Mouse (Mus musculus) lung, postnatal 0 days (tissue): ENCODE measurements around the gene Kctd13. TPM values are rescaled to one million over a fixed set of nuclear protein-coding genes. Genes with fewer than 3 reads are reported as not detected.

Experiments
- ATAC-seq: fragments of 200-750 bp; cut with Nextera tagmentation; 2 replicates; pipeline ENCODE4 v1.8.0; 2017; ENCODE audit warnings: moderate library complexity
- DNase-seq: peaks from one replicate; pipeline ENCODE4 v3.0.0-alpha.2; 2016; ENCODE audit warnings: low spot score
- H3K27ac ChIP-seq: fragments of 300-500 bp; sonication (generic); 2 replicates; pipeline ENCODE4 v1.5.1; 2014; ENCODE audit warnings: antibody characterized with exemption, mild to moderate bottlenecking, low read length, mixed read lengths
- H3K27me3 ChIP-seq: fragments of 300-500 bp; sonication (generic); replicated peaks from 2 replicates; pipeline ENCODE4 v1.6.1; 2014; ENCODE audit warnings: low read length, mixed read lengths; ENCODE audit not compliant: insufficient read depth
- H3K36me3 ChIP-seq: fragments of 300-500 bp; sonication (generic); 2 replicates; pipeline ENCODE4 v1.6.1; 2014; ENCODE audit warnings: low read length, mixed read lengths; ENCODE audit not compliant: insufficient read depth
- H3K4me1 ChIP-seq: fragments of 300-500 bp; sonication (generic); 2 replicates; pipeline ENCODE4 v1.6.1; 2014; ENCODE audit warnings: antibody characterized with exemption, low read depth, low read length, mixed read lengths; ENCODE audit not compliant: insufficient read depth
- H3K4me2 ChIP-seq: fragments of 300-500 bp; sonication (generic); replicated peaks from 2 replicates; pipeline ENCODE4 v1.6.1; 2014; ENCODE audit warnings: low read depth, mild to moderate bottlenecking, low read length, moderate library complexity, mixed read lengths
- H3K4me3 ChIP-seq: fragments of 300-500 bp; sonication (generic); 2 replicates; pipeline ENCODE4 v1.5.1; 2014; ENCODE audit warnings: low read depth, low read length
- H3K9ac ChIP-seq: fragments of 300-500 bp; sonication (generic); replicated peaks from 2 replicates; pipeline ENCODE4 v1.6.1; 2014; ENCODE audit warnings: low read depth, mild to moderate bottlenecking
- H3K9me3 ChIP-seq: fragments of 300-500 bp; sonication (generic); 2 replicates; pipeline ENCODE4 v1.6.1; 2016; ENCODE audit warnings: low read length, mixed read lengths
- CTCF ChIP-seq: IDR thresholded peaks from 2 replicates; pipeline ENCODE4 v1.5.1; 2016; ENCODE audit warnings: antibody characterized with exemption, mild to moderate bottlenecking
- EP300 ChIP-seq: IDR thresholded peaks from 2 replicates; pipeline ENCODE4 v1.6.1; 2016; ENCODE audit warnings: antibody characterized with exemption, mild to moderate bottlenecking, control low read depth
- WGBS: fragments of 180-500 bp; shearing (Covaris S2); extraction: QIAGEN DNeasy Blood & Tissue Kit; methylation state at CpG from one replicate; pipeline ENCODE4 v1.1.7; 2014; 5-methylcytosine and 5-hydroxymethylcytosine counted together
- polyA plus RNA-seq: library from polyadenylated mRNA; unstranded; fragments of >200 nt; fragmentation: Nextera tagmentation; extraction: Ambion mirVana; gene quantifications from 2 replicates; pipeline ENCODE4 v1.2.1, GENCODE M21; 2015

Gene Kctd13
- 12.1 and 14.9 TPM in 2 replicates for polyA plus RNA-seq

GRCm38 (mm10) chr7:126928384-126929037 lies at the start of gene Kctd13:
Kctd13 (plus strand) TSS chr7:126928879.
- 2% methylated on average over 56 of the region's 56 CpGs for WGBS
- H3K9ac ChIP-seq: peak within 1 kb of the TSS; percentile 62
- DNase-seq (peak; percentile 97), ATAC-seq (peak; percentile 99)
- peak within 1 kb of the TSS; percentile 98 for H3K4me2 ChIP-seq
- TF ChIP-seq CTCF (no peak), EP300 (no peak)
- no peaks in the 10 kb centered on the region for H3K9me3 ChIP-seq
- peak within 1 kb of the TSS; percentile 55 for H3K27ac ChIP-seq
- H3K27me3 ChIP-seq: no peaks in the 10 kb centered on the region
- peaks cover 8% of the 10 kb centered on the region; the same call in 1 of the 2 replicates for H3K4me1 ChIP-seq
- no peaks in the 10 kb centered on the region for H3K36me3 ChIP-seq
- H3K4me3 ChIP-seq: peak within 1 kb of the TSS; percentile 68

GRCm38 (mm10) chr7:126881040-126881439 lies 47.6 kb upstream of the Kctd13 start:
- peaks cover 33% of the 10 kb centered on the region for H3K36me3 ChIP-seq
- 0 out of 2 replicates have a peak, but pooled peaks have one; percentile 9 for ATAC-seq
- TF ChIP-seq CTCF (no peak), EP300 (peak; percentile 87)
- 58% methylated on average over 6 of the region's 6 CpGs for WGBS
- DNase-seq: peak; percentile 58
- 0 out of 2 replicates have a peak overlapping the region, but pooled peaks have one; percentile 12 for H3K4me3 ChIP-seq
- H3K27ac ChIP-seq: peak overlapping the region; percentile 77
- no peak overlapping the region for H3K9ac ChIP-seq
- peaks cover 12% of the 10 kb centered on the region; the same call in 1 of the 2 replicates for H3K4me1 ChIP-seq
- H3K9me3 ChIP-seq: no peaks in the 10 kb centered on the region
- peak overlapping the region; percentile 92 for H3K4me2 ChIP-seq
- H3K27me3 ChIP-seq: no peaks in the 10 kb centered on the region

GRCm38 (mm10) chr7:126883731-126884181 lies 44.9 kb upstream of the Kctd13 start:
- Histone ChIP-seq H3K27me3 (no peaks in the 10 kb centered on the region), H3K4me3 (peak overlapping the region; percentile 81), H3K27ac (peak overlapping the region; percentile 93), H3K36me3 (peaks cover 15% of the 10 kb centered on the region), H3K4me1 (peaks cover 12% of the 10 kb centered on the region; the same call in 1 of the 2 replicates), H3K9me3 (no peaks in the 10 kb centered on the region), H3K9ac (peak overlapping the region; percentile 74), H3K4me2 (peak overlapping the region; percentile 92)
- TF ChIP-seq CTCF: no peak
- TF ChIP-seq EP300: no peak
- under 1% methylated on average over 15 of the region's 15 CpGs for WGBS
- ATAC-seq (no peak), DNase-seq (no peak)

- peak; percentile 96 for ATAC-seq
- peak; percentile 99 for DNase-seq
- peaks cover 12% of the 10 kb centered on the region; the same call in 1 of the 2 replicates for H3K4me1 ChIP-seq
- peak within 1 kb of the TSS; percentile 81 for H3K4me3 ChIP-seq
- no peak for TF ChIP-seq EP300
- TF ChIP-seq CTCF: peak; percentile 44; the same call in 1 of the 2 replicates
- H3K36me3 ChIP-seq: peaks cover 7% of the 10 kb centered on the region
- H3K9me3 ChIP-seq: no peaks in the 10 kb centered on the region
- peak within 1 kb of the TSS; percentile 93 for H3K27ac ChIP-seq
- no peaks in the 10 kb centered on the region for H3K27me3 ChIP-seq
- peak within 1 kb of the TSS; percentile 74 for H3K9ac ChIP-seq
- under 1% methylated on average over 55 of the region's 56 CpGs for WGBS
- peak within 1 kb of the TSS; percentile 92 for H3K4me2 ChIP-seq
Observed at GRCm38 (mm10) chr7:126884286-126885164, 44.2 kb upstream of the Kctd13 start, which contains the start of gene Taok2. Taok2 (minus strand) TSS chr7:126884703.

GRCm38 (mm10) chr7:126887281-126887680 lies 41.4 kb upstream of the Kctd13 start:
- no peak overlapping the region for H3K27ac ChIP-seq
- no peak for TF ChIP-seq EP300
- no peak for TF ChIP-seq CTCF
- H3K36me3 ChIP-seq: 0 out of 2 replicates have a peak, but pooled peaks cover 6% of the 10 kb centered on the region
- H3K9me3 ChIP-seq: no peaks in the 10 kb centered on the region
- H3K4me2 ChIP-seq: no peak overlapping the region
- no peak overlapping the region for H3K9ac ChIP-seq
- DNase-seq (no peak), ATAC-seq (no peak)
- no peak overlapping the region for H3K4me3 ChIP-seq
- no peaks in the 10 kb centered on the region for H3K27me3 ChIP-seq
- peaks cover 5% of the 10 kb centered on the region; the same call in 1 of the 2 replicates for H3K4me1 ChIP-seq
- 64% methylated on average over 5 of the region's 5 CpGs for WGBS

- Histone ChIP-seq H3K9ac (no peak overlapping the region), H3K36me3 (0 out of 2 replicates have a peak, but pooled peaks cover 6% of the 10 kb centered on the region), H3K4me2 (no peak overlapping the region), H3K4me1 (no peaks in the 10 kb centered on the region), H3K27ac (no peak overlapping the region), H3K9me3 (no peaks in the 10 kb centered on the region), H3K4me3 (no peak overlapping the region), H3K27me3 (no peaks in the 10 kb centered on the region)
- WGBS: 38% methylated on average over 7 of the region's 7 CpGs
- DNase-seq (peak; percentile 56), ATAC-seq (no peak)
- peak; percentile 82 for TF ChIP-seq CTCF
- TF ChIP-seq EP300: no peak
Observed at GRCm38 (mm10) chr7:126888852-126889251, 39.8 kb upstream of the Kctd13 start.
